31 mouse cellular contexts compared by ENCODE assay signal in genomic region chr13:110031886-110032285, GRCm38 (mm10).
DNase-seq lines count a peak whose midpoint lies in the region; ATAC-seq and TF ChIP-seq lines count a peak whose summit lies in the region.
"Had no signal": no experiment of that assay in that cellular context is flagged by ENCODE, and none has a peak within 500 bp of the region (broad histone marks: within the 10 kb centered on the region; RNA-seq: fewer than 3 reads in every experiment).

No protein-coding gene starts in this region.

- H3K9ac ChIP-seq in neural tube, embryonic 13.5 days = no peak overlapping the region
- no peak overlapping the region for H3K9ac ChIP-seq in limb, embryonic 14.5 days (ENCODE audit: low read depth, low read length, severe bottlenecking)
- H3K9ac ChIP-seq: embryonic facial prominence, embryonic 13.5 days; intestine, embryonic 15.5 days; limb, embryonic 15.5 days; liver, embryonic 13.5 days; midbrain, embryonic 12.5 days had no signal

- 6% methylated on average over 6 of the region's 6 CpGs for WGBS in neural tube, embryonic 13.5 days
- 18% methylated on average over 6 of the region's 6 CpGs for WGBS in limb, embryonic 10.5 days
- 8% methylated on average over 6 of the region's 6 CpGs for WGBS in limb, embryonic 14.5 days

- no peaks in the 10 kb centered on the region for H3K9me3 ChIP-seq in neural tube, embryonic 13.5 days
- no peaks in the 10 kb centered on the region for H3K9me3 ChIP-seq in limb, embryonic 10.5 days (replicated peaks)
- no peaks in the 10 kb centered on the region for H3K9me3 ChIP-seq in limb, embryonic 14.5 days (ENCODE audit: control insufficient read depth, low read length)
- H3K9me3 ChIP-seq: embryonic facial prominence, embryonic 13.5 days; intestine, embryonic 15.5 days; limb, embryonic 15.5 days; liver, embryonic 13.5 days; midbrain, embryonic 12.5 days had no signal

- 0 out of 2 replicates have a peak, but pooled peaks cover 6% of the 10 kb centered on the region for H3K4me1 ChIP-seq in neural tube, embryonic 13.5 days (replicated peaks)
- H3K4me1 ChIP-seq in limb, embryonic 10.5 days = peaks cover 13% of the 10 kb centered on the region
- H3K4me1 ChIP-seq in limb, embryonic 14.5 days (ENCODE audit: control insufficient read depth, insufficient read depth, low read length) = peaks cover 9% of the 10 kb centered on the region
- H3K4me1 ChIP-seq: embryonic facial prominence, embryonic 13.5 days; intestine, embryonic 15.5 days; liver, embryonic 13.5 days; midbrain, embryonic 12.5 days had no signal

- no peak for DNase-seq in neural tube, embryonic 10.5 days (ENCODE audit: extremely low spot score, low spot score)
- no peak for DNase-seq in limb, embryonic 10.5 days (ENCODE audit: low spot score)
- peak; percentile 34 for DNase-seq in limb, embryonic 14.5 days (ENCODE audit: low spot score)
- no peak for DNase-seq in spleen, adult 12 weeks (ENCODE audit: low spot score)
- DNase-seq in adrenal gland, postnatal 14 days = no peak
- DNase-seq: adrenal gland, postnatal 36 days; B cell, adult 2 months; cerebellum, adult 2 months; cerebellum, postnatal 14 days; gastrocnemius, adult 2 months; gastrocnemius, postnatal 36 days; heart, postnatal 14 days; kidney, adult 2 months; kidney, postnatal 10 days; liver, embryonic 13.5 days; lung, adult 18-20 months; right cerebral cortex, adult 18-20 months; thymus, adult 18-20 months; thymus, postnatal 25 days had no signal

- H3K36me3 ChIP-seq in neural tube, embryonic 13.5 days = no peaks in the 10 kb centered on the region
- no peaks in the 10 kb centered on the region for H3K36me3 ChIP-seq in limb, embryonic 10.5 days
- H3K36me3 ChIP-seq in limb, embryonic 14.5 days (ENCODE audit: control insufficient read depth, insufficient read depth, low read length) = no peaks in the 10 kb centered on the region
- H3K36me3 ChIP-seq: embryonic facial prominence, embryonic 13.5 days; intestine, embryonic 15.5 days; limb, embryonic 15.5 days; liver, embryonic 13.5 days; midbrain, embryonic 12.5 days had no signal

- no peak for ATAC-seq in neural tube, embryonic 13.5 days (ENCODE audit: low read depth)
- ATAC-seq in limb, embryonic 14.5 days (ENCODE audit: low FRiP score, low read depth) = no peak
- no peak for ATAC-seq in cerebellum, adult (ENCODE audit: insufficient number of reproducible peaks, low FRiP score, low TSS enrichment)
- ATAC-seq: forebrain, embryonic 16.5 days; hindbrain, postnatal 0 days; intestine, embryonic 15.5 days; lung, postnatal 0 days had no signal

- H3K27ac ChIP-seq in neural tube, embryonic 13.5 days (replicated peaks) = 0 out of 2 replicates have a peak overlapping the region, but pooled peaks have one; percentile 9
- 0 out of 2 replicates have a peak overlapping the region, but pooled peaks have one; percentile 30 for H3K27ac ChIP-seq in limb, embryonic 10.5 days
- no peak overlapping the region for H3K27ac ChIP-seq in limb, embryonic 14.5 days (replicated peaks; ENCODE audit: low read depth, low read length)
- H3K27ac ChIP-seq: embryonic facial prominence, embryonic 13.5 days; gastrocnemius, adult 2 months; hindbrain, postnatal 0 days; intestine, embryonic 15.5 days; limb, embryonic 15.5 days; liver, embryonic 13.5 days; macrophage; midbrain, embryonic 12.5 days; stomach, postnatal 0 days had no signal

- H3K4me3 ChIP-seq in neural tube, embryonic 13.5 days = no peak overlapping the region
- no peak overlapping the region for H3K4me3 ChIP-seq in limb, embryonic 10.5 days
- no peak overlapping the region for H3K4me3 ChIP-seq in limb, embryonic 14.5 days (replicated peaks; ENCODE audit: low read length)
- H3K4me3 ChIP-seq: embryonic facial prominence, embryonic 13.5 days; erythroblast, embryonic 14.5 days; gastrocnemius, adult 2 months; intestine, embryonic 15.5 days; limb, embryonic 15.5 days; liver, embryonic 13.5 days; midbrain, embryonic 12.5 days had no signal

- H3K27me3 ChIP-seq in neural tube, embryonic 13.5 days = no peaks in the 10 kb centered on the region
- no peaks in the 10 kb centered on the region for H3K27me3 ChIP-seq in limb, embryonic 10.5 days (ENCODE audit: low read depth, poor library complexity, severe bottlenecking)
- H3K27me3 ChIP-seq in limb, embryonic 14.5 days (ENCODE audit: control insufficient read depth, insufficient read depth, low read length) = no peaks in the 10 kb centered on the region
- H3K27me3 ChIP-seq: embryonic facial prominence, embryonic 13.5 days; intestine, embryonic 15.5 days; limb, embryonic 15.5 days; midbrain, embryonic 12.5 days had no signal

- no peak overlapping the region for H3K4me2 ChIP-seq in neural tube, embryonic 13.5 days
- H3K4me2 ChIP-seq in limb, embryonic 14.5 days (replicated peaks; ENCODE audit: low read depth, low read length, severe bottlenecking) = no peak overlapping the region
- H3K4me2 ChIP-seq: embryonic facial prominence, embryonic 13.5 days; intestine, embryonic 15.5 days; limb, embryonic 15.5 days; liver, embryonic 13.5 days; midbrain, embryonic 12.5 days had no signal

- TF ChIP-seq POLR2A in limb, embryonic 14.5 days (IDR thresholded peaks at IDR 0.05; ENCODE audit: borderline replicate concordance, extremely low read depth, insufficient read depth, insufficient read length) = no peak
